Mouse (Mus musculus): ENCODE measurements around the gene Cnmd.

Gene Cnmd

DNA sequence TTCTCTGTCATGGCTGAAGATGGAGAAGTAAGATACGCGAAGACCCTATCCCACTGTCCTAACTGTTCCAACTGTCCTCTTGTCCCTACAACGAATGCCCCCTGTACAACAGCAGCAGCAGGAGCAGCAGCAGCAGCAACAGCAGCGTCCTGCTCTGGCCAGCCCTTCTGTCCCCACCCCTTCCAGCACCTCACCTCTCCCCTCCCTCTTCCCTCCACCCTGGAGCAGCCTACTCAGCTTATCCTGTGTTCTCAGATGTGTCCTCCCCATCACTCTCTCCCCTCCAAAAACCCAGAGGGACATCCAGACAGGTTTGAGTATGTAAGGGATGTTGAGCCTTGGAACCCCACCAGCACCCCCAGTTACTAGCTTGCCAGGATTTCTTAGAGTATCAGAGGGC lies at the start of gene Cnmd:
Cnmd (minus strand) TSS at position 170 of the 400 bp plus-strand sequence.
- Histone ChIP-seq H3K36me3 (ENCODE audit: control insufficient read depth, insufficient read depth, low read length, poor library complexity, severe bottlenecking) (no peaks in the 10 kb centered on the region), H3K27me3 (ENCODE audit: control insufficient read depth, insufficient read depth, low read length, poor library complexity, severe bottlenecking) (no peaks in the 10 kb centered on the region)
- DNase-seq (ENCODE audit: low read depth, low spot score) = no peak

DNA sequence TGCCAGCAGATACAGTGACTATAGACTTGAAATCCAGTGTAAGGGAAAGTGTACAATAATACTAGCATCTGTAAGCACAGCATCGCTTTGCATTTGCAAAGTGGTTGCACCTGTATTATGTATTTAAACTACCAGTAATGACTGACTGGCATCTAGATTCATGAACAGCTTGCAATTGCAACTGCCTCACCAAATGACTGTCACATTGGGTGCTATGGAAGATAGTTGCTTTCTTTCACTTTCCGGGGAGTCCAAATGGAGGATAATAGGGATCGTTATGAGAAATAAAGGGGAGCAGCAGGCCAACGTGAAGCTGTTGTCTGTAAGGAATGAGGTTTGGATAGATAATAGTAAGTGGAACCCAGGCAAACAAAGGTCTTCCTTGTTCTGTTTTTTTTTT lies 49.3 kb upstream of the Cnmd start:
- H3K27me3 ChIP-seq (ENCODE audit: control insufficient read depth, insufficient read depth, low read length, poor library complexity, severe bottlenecking) = no peaks in the 10 kb centered on the region
- DNase-seq (ENCODE audit: low read depth, low spot score) = no peak
- H3K36me3 ChIP-seq (ENCODE audit: control insufficient read depth, insufficient read depth, low read length, poor library complexity, severe bottlenecking) = no peaks in the 10 kb centered on the region

DNA sequence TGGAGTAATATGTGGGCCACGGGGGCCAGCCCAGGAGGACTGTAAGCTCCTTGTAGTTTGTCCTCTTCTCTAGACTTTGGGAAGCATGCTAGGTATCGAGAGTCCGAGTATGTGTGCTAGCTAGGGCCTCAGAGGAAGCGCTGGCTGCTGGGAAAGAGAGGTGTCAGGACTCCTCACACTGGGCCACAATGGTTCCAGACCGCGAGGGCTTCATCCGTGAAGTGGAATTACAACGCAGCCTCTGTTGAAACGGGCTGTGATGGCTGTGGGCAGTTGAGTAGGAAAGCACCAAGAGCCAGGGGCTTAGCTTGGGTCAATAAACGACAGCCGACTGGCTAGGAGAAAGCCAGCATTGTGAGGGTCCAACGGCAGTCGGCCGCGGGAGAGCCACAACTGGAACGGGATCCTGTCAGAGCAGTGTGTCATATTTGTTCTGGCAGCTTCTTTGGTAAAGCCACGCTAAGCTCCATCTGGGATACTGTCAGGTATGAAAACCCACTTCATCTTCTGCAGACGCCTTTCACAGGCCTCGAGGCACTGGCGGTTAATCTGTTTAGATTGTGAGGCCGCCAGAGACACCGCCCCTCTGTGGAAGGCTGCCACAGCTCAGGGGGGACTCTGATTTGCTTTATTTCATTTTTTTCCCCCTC lies 41.7 kb upstream of the Cnmd start:
- H3K27me3 ChIP-seq (ENCODE audit: control insufficient read depth, insufficient read depth, low read length, poor library complexity, severe bottlenecking) = no peaks in the 10 kb centered on the region
- DNase-seq (ENCODE audit: low read depth, low spot score) = no peak
- H3K36me3 ChIP-seq (ENCODE audit: control insufficient read depth, insufficient read depth, low read length, poor library complexity, severe bottlenecking) = no peaks in the 10 kb centered on the region

DNA sequence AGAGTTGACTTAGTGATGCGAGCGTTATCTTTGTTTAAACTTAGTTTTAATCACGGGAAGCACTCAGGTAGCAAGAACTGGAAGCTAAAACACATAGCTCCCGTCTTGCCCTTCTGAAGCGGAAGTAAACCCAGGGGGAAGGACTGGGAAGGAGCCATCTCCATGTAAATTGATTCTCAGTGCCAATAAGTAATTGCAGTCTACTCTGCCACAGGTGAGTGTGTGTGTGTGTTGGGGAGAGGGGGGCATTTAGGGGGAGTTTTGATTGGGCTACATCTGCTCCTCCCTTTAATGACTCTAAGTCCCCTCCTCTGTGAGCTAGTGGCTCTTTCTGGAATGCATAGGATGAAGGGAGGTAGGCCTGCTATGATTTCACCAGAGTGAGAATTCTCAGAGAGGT lies 39.6 kb upstream of the Cnmd start:
- no peaks in the 10 kb centered on the region for H3K36me3 ChIP-seq (ENCODE audit: control insufficient read depth, insufficient read depth, low read length, poor library complexity, severe bottlenecking)

DNA sequence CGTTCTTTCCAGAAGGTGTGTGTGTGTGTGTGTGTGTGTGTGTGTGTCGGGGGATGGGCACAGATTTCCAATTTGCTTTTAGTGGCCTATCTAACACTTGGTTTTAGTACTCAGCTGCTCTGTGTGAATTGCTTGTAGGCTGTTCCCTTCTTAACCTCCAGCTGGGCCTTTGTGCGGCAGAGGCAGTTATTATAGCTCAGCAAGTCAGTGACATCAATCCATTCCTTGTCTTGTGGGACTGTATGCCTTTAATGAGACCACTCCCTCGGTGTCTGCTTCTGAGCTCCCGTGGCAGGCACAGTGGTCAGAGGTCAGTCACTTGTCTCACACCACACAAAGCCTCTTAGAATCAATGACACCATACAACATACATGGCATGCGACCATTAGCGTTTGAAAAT lies 39.1 kb upstream of the Cnmd start:
- no peak for DNase-seq (ENCODE audit: low read depth, low spot score)
- H3K27me3 ChIP-seq (ENCODE audit: control insufficient read depth, insufficient read depth, low read length, poor library complexity, severe bottlenecking) = no peaks in the 10 kb centered on the region
- H3K36me3 ChIP-seq (ENCODE audit: control insufficient read depth, insufficient read depth, low read length, poor library complexity, severe bottlenecking) = no peaks in the 10 kb centered on the region

More for the DNA sequence above, 39.6 kb upstream of the Cnmd start:
- H3K27me3 ChIP-seq (ENCODE audit: control insufficient read depth, insufficient read depth, low read length, poor library complexity, severe bottlenecking) = no peaks in the 10 kb centered on the region
- DNase-seq (ENCODE audit: low read depth, low spot score) = no peak

DNA sequence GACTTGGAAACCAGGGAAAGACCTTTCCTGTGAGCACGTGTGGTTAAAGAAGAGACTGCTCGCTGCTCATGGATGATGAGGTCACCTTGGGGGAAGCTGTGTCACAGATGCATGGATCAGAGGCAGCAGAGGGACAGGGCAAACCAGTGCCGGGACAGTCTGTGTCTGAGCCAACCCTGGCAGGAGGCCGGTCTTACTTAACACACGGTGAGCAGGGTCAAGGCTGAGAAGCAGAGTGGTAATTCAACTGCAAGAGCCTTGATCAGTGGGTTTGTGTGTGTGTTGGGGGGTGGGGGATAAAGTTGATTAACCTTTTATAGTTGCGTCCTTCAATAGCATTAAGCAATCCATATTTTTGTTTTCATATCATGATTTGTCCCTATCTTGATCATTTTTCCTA lies 37.4 kb upstream of the Cnmd start:
- no peak for DNase-seq (ENCODE audit: low read depth, low spot score)
- Histone ChIP-seq H3K27me3 (ENCODE audit: control insufficient read depth, insufficient read depth, low read length, poor library complexity, severe bottlenecking) (no peaks in the 10 kb centered on the region), H3K36me3 (ENCODE audit: control insufficient read depth, insufficient read depth, low read length, poor library complexity, severe bottlenecking) (no peaks in the 10 kb centered on the region)

DNA sequence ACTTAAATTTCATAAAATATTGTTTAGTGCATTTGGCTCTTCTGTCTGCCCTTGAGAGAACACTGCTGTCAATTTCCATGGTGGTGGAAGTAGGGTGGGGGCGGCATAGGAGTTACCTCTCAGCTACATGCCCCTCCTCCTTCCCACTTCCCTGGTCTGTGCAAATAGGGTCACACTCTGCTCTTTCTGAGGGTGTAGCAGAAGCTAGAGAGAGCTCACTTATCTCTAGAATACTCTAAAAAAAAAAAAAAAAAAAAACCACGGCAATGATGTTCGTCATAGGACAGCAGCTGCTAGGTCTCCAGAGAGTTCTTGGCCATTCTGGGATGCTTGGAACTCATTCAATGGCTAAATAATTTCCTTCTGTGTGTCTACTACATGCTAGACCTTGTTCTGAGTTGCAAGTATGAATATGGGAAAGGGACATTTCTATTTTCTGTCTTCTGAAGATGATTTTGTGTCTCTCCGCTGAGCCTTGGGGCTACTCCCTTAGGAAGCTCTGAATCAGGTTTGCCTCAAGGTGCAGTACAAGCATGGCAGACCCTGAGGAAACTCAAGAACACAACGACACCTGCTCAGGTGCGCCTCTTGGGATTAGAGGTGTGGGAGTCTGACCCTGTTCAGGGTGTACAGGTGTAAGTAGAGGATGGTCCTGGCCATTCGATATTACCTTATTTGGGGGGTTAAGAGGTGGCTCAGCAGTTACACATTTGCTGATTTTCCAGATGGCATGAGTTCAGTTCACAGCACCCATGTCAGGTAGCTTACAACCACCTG lies 28.3 kb upstream of the Cnmd start:
- DNase-seq (ENCODE audit: low read depth, low spot score) = no peak
- H3K27me3 ChIP-seq (ENCODE audit: control insufficient read depth, insufficient read depth, low read length, poor library complexity, severe bottlenecking) = no peaks in the 10 kb centered on the region
- no peaks in the 10 kb centered on the region for H3K36me3 ChIP-seq (ENCODE audit: control insufficient read depth, insufficient read depth, low read length, poor library complexity, severe bottlenecking)

DNA sequence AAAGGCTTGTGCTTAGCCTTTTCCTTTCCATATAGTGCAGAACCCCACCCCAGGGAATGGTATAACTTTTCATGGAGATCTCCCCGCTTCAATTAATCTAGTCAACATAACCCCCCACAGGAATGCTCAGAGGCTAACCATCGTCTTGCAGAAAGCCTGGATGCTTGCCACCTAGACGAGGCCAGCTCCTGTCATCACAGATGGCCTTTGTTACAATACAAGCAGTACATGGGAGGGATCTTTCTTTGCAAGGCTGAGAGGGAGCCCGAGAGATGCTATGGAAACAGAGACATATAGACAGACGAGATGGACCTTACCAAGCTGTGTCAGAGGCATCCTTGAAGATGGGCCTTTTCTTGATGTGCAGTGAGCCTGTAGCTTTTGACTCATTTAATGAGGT lies 18.7 kb upstream of the Cnmd start:
- DNase-seq (ENCODE audit: low read depth, low spot score) = no peak
- Histone ChIP-seq H3K36me3 (ENCODE audit: control insufficient read depth, insufficient read depth, low read length, poor library complexity, severe bottlenecking) (no peaks in the 10 kb centered on the region), H3K27me3 (ENCODE audit: control insufficient read depth, insufficient read depth, low read length, poor library complexity, severe bottlenecking) (no peaks in the 10 kb centered on the region)

DNA sequence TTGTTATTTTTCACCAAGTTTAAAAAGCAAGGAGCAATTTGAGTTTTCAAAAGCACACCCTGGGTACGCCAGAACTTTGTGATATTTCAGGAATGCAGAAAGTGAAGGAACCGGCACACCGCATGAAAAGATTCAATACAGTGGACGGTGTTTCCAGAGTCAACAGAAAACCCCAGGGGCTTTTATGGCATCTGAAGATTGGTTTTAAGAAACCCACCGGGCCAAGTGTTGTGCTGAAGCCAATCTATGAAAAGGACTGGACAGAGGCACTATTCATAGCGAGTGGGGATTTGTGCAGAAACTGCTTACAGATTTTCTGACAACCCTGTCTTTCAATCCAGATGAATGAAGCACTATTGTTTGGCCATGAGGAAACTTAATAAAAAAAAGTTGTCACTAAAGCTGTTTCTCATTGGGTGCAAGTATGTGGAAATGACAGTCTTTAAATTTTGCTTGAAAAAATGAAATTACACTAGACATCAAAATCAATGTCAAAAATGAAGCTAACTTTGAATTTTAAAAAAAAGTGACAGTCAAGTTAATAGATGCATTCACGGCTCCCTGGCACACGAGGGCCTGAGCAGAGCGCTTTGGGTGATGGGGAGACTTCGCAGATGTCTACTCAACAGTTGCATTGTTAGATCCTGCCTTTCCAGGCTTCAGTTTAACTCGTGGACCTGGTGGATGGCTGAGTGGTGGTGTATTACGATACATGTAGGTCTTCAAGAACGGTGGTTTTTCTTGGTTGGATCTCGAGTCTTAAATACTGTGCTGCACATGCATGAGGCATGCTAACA lies 16.1 kb upstream of the Cnmd start:
- no peaks in the 10 kb centered on the region for H3K36me3 ChIP-seq (ENCODE audit: control insufficient read depth, insufficient read depth, low read length, poor library complexity, severe bottlenecking)
- DNase-seq (ENCODE audit: low read depth, low spot score) = no peak
- no peaks in the 10 kb centered on the region for H3K27me3 ChIP-seq (ENCODE audit: control insufficient read depth, insufficient read depth, low read length, poor library complexity, severe bottlenecking)

DNA sequence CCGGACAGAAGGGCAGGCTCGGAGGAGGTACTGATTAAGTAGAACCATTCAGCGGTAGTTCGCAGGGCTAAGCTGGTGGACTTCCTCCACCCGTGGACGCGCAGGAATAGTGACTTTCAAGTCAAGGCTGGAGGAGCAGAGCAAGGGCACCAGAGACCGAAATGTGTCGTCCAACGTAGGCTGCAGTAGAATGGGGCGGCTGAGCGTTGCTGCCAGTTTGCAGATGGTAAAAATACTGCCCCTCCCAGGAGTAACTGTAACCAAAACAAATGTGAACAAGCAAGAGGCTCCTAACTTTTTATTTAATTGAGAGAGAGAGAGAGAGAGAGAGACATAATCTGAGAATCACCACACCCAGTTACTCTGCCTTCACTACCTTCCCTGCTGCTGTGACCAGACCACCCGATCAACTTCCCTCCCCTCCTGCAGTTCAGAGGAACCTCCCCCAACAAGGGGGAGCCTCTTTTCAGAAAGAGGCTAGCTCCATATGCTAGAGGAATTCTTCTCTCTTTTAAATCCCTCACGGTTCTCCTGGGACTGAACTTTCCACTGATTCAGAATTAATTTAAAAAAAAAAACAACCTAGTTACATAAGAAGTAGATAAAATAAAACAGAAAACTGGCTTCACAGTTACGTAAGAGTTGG lies 15.3 kb upstream of the Cnmd start:
- DNase-seq (ENCODE audit: low read depth, low spot score) = no peak
- Histone ChIP-seq H3K27me3 (ENCODE audit: control insufficient read depth, insufficient read depth, low read length, poor library complexity, severe bottlenecking) (no peaks in the 10 kb centered on the region), H3K36me3 (ENCODE audit: control insufficient read depth, insufficient read depth, low read length, poor library complexity, severe bottlenecking) (no peaks in the 10 kb centered on the region)

DNA sequence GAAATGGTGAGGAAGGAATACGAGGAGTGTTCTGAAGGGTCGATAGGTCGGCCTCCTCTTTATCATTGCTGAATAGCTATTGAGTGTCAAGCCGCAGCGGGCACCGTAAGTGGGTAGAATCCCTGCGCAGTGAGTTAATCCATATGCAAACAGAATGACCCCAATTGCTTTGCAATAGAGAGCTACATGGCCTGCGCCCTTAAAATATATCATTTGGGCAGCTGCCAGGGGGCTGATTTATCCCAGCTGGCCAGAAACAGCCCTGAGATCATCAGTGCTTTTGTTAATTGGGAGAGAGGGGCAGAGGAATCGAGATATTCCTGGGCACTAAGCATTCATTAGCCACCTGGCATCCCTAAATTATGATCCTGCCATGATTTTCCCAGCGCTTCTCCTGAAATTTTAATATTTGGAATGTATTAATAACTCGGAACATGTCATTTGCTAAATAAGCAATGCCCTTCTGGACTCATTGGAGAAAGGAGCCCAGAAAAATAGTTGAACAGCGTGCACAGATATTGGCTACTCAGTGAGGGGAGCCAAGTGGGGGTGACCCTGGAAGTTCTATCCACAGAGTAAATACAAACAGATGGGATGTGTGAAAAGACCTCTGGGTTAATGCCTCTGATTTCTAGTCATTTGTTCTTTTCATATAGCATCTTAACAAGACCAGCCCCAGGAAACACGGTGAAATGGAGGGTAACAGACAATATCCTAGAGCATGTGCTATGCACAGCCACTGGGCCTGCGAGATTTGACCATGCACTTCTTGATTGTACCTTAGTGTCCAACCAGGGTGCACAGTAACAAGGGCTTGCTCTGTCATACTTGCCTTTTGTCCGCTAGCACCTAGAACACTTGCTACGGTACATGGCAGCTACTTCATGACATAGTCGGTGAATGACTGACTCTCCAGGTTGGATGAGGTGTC lies 11.4 kb upstream of the Cnmd start:
- no peak for DNase-seq (ENCODE audit: low read depth, low spot score)
- no peaks in the 10 kb centered on the region for H3K27me3 ChIP-seq (ENCODE audit: control insufficient read depth, insufficient read depth, low read length, poor library complexity, severe bottlenecking)
- H3K36me3 ChIP-seq (ENCODE audit: control insufficient read depth, insufficient read depth, low read length, poor library complexity, severe bottlenecking) = no peaks in the 10 kb centered on the region

DNA sequence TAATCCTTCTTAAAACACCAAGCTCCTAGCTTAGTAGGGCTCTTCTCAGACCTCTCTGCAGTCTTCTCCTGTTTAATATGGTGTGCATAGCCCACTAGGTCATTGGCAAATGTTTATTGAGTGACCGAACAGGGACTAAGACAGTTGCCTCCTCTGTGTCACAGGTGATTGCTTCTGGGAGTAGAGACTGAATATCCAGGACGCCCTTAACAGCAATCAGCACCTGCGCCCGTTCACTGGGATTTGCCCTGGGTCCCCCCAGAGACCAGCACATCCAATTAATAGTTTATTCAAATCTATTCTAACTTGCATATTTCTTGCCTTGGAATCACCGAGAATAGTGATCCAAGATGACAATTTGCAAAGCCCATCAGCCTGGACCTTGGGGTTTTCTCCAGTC lies 10.6 kb upstream of the Cnmd start:
- no peak for DNase-seq (ENCODE audit: low read depth, low spot score)
- Histone ChIP-seq H3K27me3 (ENCODE audit: control insufficient read depth, insufficient read depth, low read length, poor library complexity, severe bottlenecking) (no peaks in the 10 kb centered on the region), H3K36me3 (ENCODE audit: control insufficient read depth, insufficient read depth, low read length, poor library complexity, severe bottlenecking) (no peaks in the 10 kb centered on the region)

DNA sequence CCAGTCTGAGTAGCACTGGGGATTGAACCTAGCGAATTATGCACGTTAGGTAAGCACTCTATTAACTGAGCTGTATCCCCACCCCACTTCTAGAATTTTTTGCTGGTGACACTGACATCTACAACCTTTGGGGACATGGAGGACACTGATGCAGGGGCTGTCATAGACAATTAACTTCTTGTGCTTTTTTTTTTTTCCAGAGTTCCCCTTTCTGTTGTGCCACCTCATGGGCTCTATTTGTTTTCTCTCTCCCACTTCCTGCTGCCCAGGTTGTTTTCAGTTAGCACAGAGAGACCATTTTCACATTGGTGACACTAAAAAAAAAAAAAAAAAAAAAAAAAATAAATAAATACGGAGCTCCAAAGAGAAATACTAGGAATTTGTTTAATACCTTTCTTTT lies 9.0 kb upstream of the Cnmd start:
- no peaks in the 10 kb centered on the region for H3K36me3 ChIP-seq (ENCODE audit: control insufficient read depth, insufficient read depth, low read length, poor library complexity, severe bottlenecking)
- H3K27me3 ChIP-seq (ENCODE audit: control insufficient read depth, insufficient read depth, low read length, poor library complexity, severe bottlenecking) = no peaks in the 10 kb centered on the region
- DNase-seq (ENCODE audit: low read depth, low spot score) = no peak
